Mouse (Mus musculus) brain, embryonic 14.5 days (tissue): ENCODE results near the gene Atp6v0e.

Source experiments
- CTCF ChIP-seq: fragments of 200-500 bp; IDR thresholded peaks from 2 replicates; pipeline ENCODE4 v1.5.1; 2012; ENCODE audit warnings: inconsistent platforms, mild to moderate bottlenecking, moderate library complexity, borderline replicate concordance; ENCODE audit not compliant: insufficient read depth, insufficient read length; ENCODE audit errors: extremely low read depth
- POLR2A ChIP-seq: fragments of 200-500 bp; IDR thresholded peaks from 2 replicates; pipeline ENCODE4 v1.6.1; 2012; ENCODE audit warnings: mild to moderate bottlenecking, inconsistent platforms, borderline replicate concordance; ENCODE audit not compliant: poor library complexity, insufficient read depth, insufficient read length, severe bottlenecking; ENCODE audit errors: extremely low read depth

DNA sequence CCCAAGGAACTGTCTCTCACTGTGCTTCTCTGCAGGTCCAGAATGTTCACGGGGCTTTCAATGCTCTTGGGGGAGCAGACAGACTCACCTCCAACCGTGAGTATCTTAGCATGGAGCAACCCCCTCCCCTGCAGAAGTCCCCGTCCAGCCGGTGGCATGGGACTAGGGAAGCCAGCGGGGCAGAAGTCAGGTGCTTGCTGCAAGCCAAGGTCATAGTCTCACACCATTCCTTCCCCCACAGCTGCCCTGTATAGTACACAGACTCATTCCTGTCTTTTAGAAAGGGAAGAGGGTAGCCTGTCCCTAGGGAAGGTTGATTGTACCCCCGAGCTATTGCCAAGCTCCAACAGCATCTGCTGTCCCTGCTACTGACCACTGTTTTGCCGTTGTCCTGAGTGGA lies 27.1 kb upstream of the Atp6v0e start:
- TF ChIP-seq CTCF (no peak), POLR2A (no peak)
